Mouse (Mus musculus) limb, embryonic 13.5 days (tissue): Measurements from ENCODE around the gene Upp2. TPM values are rescaled to one million over a fixed set of nuclear protein-coding genes. Genes with fewer than 3 reads are reported as not detected.

Experiments
- ATAC-seq: fragments of 200-750 bp; cut with Nextera tagmentation; 2 replicates; pipeline ENCODE4 v1.8.0; 2017; ENCODE audit warnings: low read depth, moderate number of reproducible peaks, moderate TSS enrichment; ENCODE audit not compliant: low FRiP score
- H3K27ac ChIP-seq: fragments of 300-500 bp; sonication (generic); 2 replicates; pipeline ENCODE4 v1.5.1; 2015; ENCODE audit warnings: inconsistent platforms, mild to moderate bottlenecking, moderate library complexity
- H3K27me3 ChIP-seq: fragments of 300-500 bp; sonication (generic); 2 replicates; pipeline ENCODE4 v1.6.1; 2015; ENCODE audit warnings: mild to moderate bottlenecking, inconsistent platforms
- H3K36me3 ChIP-seq: fragments of 300-500 bp; sonication (generic); 2 replicates; pipeline ENCODE4 v1.6.1; 2015; ENCODE audit warnings: inconsistent platforms, mild to moderate bottlenecking, moderate library complexity
- H3K4me1 ChIP-seq: fragments of 300-500 bp; sonication (generic); 2 replicates; pipeline ENCODE4 v1.6.1; 2015; ENCODE audit warnings: inconsistent platforms
- H3K4me2 ChIP-seq: fragments of 300-500 bp; sonication (generic); replicated peaks from 2 replicates; pipeline ENCODE4 v1.6.1; 2015; ENCODE audit warnings: inconsistent platforms, mild to moderate bottlenecking, moderate library complexity
- H3K4me3 ChIP-seq: fragments of 300-500 bp; sonication (generic); 2 replicates; pipeline ENCODE4 v1.5.1; 2015; ENCODE audit warnings: moderate library complexity, mild to moderate bottlenecking, inconsistent platforms
- H3K9ac ChIP-seq: fragments of 300-500 bp; sonication (generic); 2 replicates; pipeline ENCODE4 v1.6.1; 2015; ENCODE audit warnings: mild to moderate bottlenecking, inconsistent platforms
- H3K9me3 ChIP-seq: fragments of 300-500 bp; sonication (generic); 2 replicates; pipeline ENCODE4 v1.6.1; 2016; ENCODE audit warnings: inconsistent platforms
- WGBS: fragments of 180-500 bp; shearing (Covaris S2); methylation state at CpG from one replicate; pipeline ENCODE4 v1.1.7; 2015; 5-methylcytosine and 5-hydroxymethylcytosine counted together
- polyA plus RNA-seq: library from polyadenylated mRNA; unstranded; fragments of >200 nt; fragmentation: Nextera tagmentation; extraction: Ambion mirVana; gene quantifications from 2 replicates; pipeline ENCODE4 v1.2.1, GENCODE M21; 2015

Upp2 gene
- polyA plus RNA-seq, 1 experiment from 2014 or later: 9.5 TPM

DNA sequence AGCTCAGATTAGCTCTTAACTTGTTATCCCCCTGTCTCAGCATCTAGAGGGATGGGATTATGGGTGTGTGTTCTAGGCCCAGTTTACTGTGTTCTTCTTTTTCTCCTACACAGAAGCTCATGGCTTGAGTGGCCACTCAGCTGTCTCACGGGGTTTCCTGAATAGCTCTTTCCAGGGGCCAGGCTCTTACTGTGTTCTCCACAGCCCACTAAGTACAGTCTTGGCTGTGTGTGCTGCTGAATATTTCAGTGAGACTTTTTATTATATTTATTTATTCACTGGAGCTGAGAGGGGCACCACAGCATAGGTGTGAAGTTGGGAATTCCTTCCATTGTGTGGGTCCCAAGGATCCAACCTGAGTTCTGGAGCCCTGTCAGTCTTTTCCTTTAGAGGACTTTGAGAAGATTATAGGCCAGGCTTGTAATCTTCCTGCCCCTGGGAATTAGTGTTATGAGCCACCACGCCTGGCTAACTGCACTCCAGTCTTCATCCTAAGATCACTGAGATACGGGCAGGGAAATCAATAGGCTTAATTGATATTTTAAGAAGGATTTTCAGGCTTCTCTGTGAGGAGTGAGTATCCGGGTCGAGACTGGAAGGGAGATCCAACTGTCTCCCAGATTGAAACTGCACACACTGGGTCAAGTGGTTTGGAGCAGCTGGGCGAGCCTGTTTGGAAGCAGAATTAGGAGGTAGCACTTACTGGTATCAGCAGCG lies 96.5 kb downstream of the Upp2 start:
- WGBS: 82% methylated on average over 7 of the region's 7 CpGs
- ATAC-seq: no peak
- H3K36me3 ChIP-seq: no peaks in the 10 kb centered on the region
- H3K27me3 ChIP-seq: no peaks in the 10 kb centered on the region
- no peak overlapping the region for H3K4me2 ChIP-seq
- peaks cover 13% of the 10 kb centered on the region for H3K4me1 ChIP-seq
- H3K9ac ChIP-seq: no peak overlapping the region
- H3K9me3 ChIP-seq: no peaks in the 10 kb centered on the region
- H3K4me3 ChIP-seq: no peak overlapping the region
- no peak overlapping the region for H3K27ac ChIP-seq

DNA sequence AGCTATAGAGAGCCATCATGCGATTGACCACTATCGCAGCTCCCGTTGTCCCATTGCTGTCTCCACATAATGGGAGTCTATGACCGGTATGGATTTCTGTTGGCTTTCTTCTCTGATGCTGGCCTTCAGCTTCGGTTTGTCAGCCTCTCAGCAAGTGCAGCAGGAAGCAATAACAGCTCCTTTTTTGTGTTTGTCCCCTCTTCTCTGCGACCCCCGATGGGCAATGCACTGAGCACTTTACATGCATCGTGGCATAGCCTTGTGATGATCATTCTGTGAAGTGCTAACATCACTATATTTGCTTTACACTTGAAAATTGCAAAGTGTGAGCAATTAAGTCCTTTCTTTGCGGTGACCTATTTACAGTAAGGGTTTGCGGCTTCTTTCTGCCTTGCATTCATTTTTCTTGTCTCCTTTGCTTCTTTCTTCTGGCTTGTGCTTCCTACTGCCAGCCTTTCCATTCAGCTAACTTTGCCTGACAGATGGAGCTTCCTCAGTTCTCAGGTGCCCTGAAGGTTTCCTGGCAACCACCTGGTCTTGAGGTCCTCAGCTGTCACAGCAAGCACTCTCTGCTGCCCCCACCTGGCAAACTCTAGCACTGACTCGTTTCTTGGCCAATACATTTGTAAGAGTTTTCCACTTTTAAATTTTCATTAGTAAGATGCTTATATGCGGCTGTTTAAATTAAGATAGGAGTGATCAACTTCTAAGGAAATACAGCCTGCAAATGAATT lies 98.2 kb downstream of the Upp2 start:
- no peak overlapping the region for H3K4me3 ChIP-seq
- H3K27me3 ChIP-seq: no peaks in the 10 kb centered on the region
- 81% methylated on average over 12 of the region's 12 CpGs for WGBS
- no peaks in the 10 kb centered on the region for H3K36me3 ChIP-seq
- no peak overlapping the region for H3K4me2 ChIP-seq
- no peaks in the 10 kb centered on the region for H3K9me3 ChIP-seq
- H3K27ac ChIP-seq: no peak overlapping the region
- peaks cover 8% of the 10 kb centered on the region for H3K4me1 ChIP-seq
- no peak for ATAC-seq
- H3K9ac ChIP-seq: no peak overlapping the region

DNA sequence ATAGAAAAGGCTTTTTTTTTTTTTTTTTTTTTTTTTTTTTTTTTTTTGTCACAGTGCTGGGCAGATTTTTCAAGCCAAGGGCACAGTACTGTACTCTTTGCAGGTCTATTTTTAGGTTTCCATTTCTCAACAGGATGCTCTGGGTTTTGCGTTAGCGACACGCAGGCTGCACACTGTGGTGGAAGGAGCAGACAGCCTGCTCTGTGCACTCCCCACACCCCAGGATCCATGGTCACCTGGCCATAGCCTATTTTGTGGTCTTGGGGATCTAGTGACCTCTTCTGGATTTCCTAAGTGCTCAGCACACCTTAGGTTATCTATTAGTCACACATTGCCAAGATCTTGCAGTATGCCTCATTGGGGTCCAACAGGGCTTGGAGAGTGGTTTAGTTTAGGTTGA lies 100.2 kb downstream of the Upp2 start:
- no peak for ATAC-seq
- no peaks in the 10 kb centered on the region for H3K27me3 ChIP-seq
- H3K9me3 ChIP-seq: peaks cover 6% of the 10 kb centered on the region
- no peak overlapping the region for H3K4me3 ChIP-seq
- no peaks in the 10 kb centered on the region for H3K36me3 ChIP-seq
- no peaks in the 10 kb centered on the region for H3K4me1 ChIP-seq
- H3K9ac ChIP-seq: no peak overlapping the region
- H3K27ac ChIP-seq: no peak overlapping the region
- H3K4me2 ChIP-seq: no peak overlapping the region
- 77% methylated on average over 3 of the region's 3 CpGs for WGBS

DNA sequence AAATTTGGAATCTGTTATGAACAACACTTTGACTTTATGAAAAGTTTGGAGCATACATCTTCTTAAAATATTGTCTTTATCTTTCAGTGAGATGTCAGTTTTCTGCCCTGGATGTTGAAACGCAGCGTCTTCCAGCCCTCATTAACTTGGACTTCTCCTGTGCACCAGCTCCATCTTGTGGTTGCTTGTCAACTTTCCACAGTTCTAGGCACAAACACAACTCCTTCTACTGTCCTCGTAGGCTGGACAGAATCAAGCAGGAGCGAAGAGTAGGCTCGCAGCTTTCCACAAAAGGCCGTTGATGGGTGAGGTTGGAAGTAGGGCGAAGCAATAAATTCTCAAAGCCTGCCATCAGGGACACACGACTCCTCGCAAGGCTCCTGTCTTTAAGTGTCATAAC lies 100.9 kb downstream of the Upp2 start:
- H3K27me3 ChIP-seq: no peaks in the 10 kb centered on the region
- no peak overlapping the region for H3K9ac ChIP-seq
- H3K4me1 ChIP-seq: no peaks in the 10 kb centered on the region
- WGBS: 48% methylated on average over 9 of the region's 9 CpGs
- no peak overlapping the region for H3K4me3 ChIP-seq
- no peaks in the 10 kb centered on the region for H3K36me3 ChIP-seq
- H3K9me3 ChIP-seq: peaks cover 6% of the 10 kb centered on the region
- H3K27ac ChIP-seq: no peak overlapping the region
- H3K4me2 ChIP-seq: no peak overlapping the region
- ATAC-seq: no peak

DNA sequence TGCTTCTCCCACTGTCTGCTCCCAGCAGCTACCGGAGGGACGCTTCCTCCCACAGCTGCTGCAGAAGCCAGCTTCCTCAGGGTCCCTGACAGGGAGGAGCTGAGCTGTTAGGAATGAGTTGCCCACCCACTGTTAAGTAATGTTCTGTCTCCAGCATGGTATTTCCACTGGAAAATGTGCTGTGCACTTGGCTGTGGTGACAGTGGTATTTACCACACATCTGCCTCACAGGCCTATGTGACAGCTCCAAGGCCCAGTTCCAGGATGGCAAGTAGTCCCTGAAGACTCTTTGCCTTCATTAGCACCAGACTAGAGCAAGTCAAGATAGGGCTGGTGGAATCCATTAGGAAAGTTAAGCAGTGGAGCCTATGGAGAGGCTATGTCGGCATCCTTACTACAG lies 102.0 kb downstream of the Upp2 start:
- Histone ChIP-seq H3K27me3 (no peaks in the 10 kb centered on the region), H3K9me3 (peaks cover 15% of the 10 kb centered on the region), H3K4me1 (no peaks in the 10 kb centered on the region), H3K27ac (no peak overlapping the region), H3K36me3 (no peaks in the 10 kb centered on the region), H3K9ac (no peak overlapping the region), H3K4me3 (no peak overlapping the region), H3K4me2 (no peak overlapping the region)
- WGBS: 88% methylated on average over 3 of the region's 3 CpGs
- ATAC-seq: no peak

DNA sequence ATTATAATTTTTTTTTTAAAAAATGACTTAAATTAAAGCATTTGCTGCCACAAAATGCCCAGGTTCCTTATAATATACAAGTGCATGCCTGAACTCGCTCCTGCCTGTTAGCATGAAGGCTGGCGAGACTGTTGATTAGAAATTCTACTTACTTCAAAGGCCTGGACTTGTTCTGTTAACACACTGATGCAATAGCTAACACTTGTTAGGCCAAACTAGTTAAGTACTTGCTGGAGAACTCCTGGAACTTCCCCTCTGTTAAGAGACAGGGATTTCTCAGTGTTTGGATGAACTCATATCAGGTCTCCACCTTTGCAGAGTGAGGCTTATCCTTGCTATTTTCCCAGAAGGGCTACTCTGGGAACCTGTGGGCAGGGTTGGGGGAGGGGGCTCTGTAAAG lies 105.4 kb downstream of the Upp2 start:
- H3K9me3 ChIP-seq: peaks cover 15% of the 10 kb centered on the region
- H3K27ac ChIP-seq: no peak overlapping the region
- H3K4me1 ChIP-seq: no peaks in the 10 kb centered on the region
- no peaks in the 10 kb centered on the region for H3K36me3 ChIP-seq
- H3K4me3 ChIP-seq: no peak overlapping the region
- WGBS: 82% methylated on average over 2 of the region's 2 CpGs
- no peak overlapping the region for H3K9ac ChIP-seq
- H3K27me3 ChIP-seq: no peaks in the 10 kb centered on the region
- H3K4me2 ChIP-seq: no peak overlapping the region
- no peak for ATAC-seq

GRCm38 (mm10) chr2:58679968-58680367 lies 112.9 kb downstream of the Upp2 start:
- no peak overlapping the region for H3K9ac ChIP-seq
- H3K4me3 ChIP-seq: no peak overlapping the region
- WGBS: 76% methylated on average over 12 of the region's 12 CpGs
- H3K36me3 ChIP-seq: no peaks in the 10 kb centered on the region
- no peak overlapping the region for H3K27ac ChIP-seq
- H3K27me3 ChIP-seq: no peaks in the 10 kb centered on the region
- H3K4me2 ChIP-seq: no peak overlapping the region
- no peaks in the 10 kb centered on the region for H3K9me3 ChIP-seq
- ATAC-seq: no peak
- no peaks in the 10 kb centered on the region for H3K4me1 ChIP-seq

DNA sequence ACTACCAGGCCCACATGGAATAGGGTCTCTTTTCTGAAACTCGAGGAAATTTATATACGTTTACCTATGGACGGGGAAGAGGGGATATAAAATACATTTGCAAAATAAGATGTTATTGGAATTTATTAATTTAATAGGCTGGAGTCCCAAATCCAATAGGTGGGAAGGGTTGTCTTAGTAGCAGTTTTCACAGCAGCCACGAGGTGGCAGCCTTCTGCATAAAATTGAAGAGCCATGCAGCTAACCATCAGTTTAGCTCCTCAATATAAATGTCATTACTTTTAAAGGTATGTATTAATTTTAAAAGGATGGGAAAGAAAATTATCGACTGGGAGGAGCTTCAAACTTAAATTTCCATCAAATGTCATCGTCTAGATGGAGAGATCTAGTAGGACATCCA lies 113.7 kb downstream of the Upp2 start:
- no peak for ATAC-seq
- H3K4me1 ChIP-seq: no peaks in the 10 kb centered on the region
- no peak overlapping the region for H3K9ac ChIP-seq
- no peak overlapping the region for H3K4me2 ChIP-seq
- 34% methylated on average over 6 of the region's 6 CpGs for WGBS
- no peaks in the 10 kb centered on the region for H3K9me3 ChIP-seq
- no peaks in the 10 kb centered on the region for H3K27me3 ChIP-seq
- H3K4me3 ChIP-seq: no peak overlapping the region
- H3K36me3 ChIP-seq: no peaks in the 10 kb centered on the region
- no peak overlapping the region for H3K27ac ChIP-seq

GRCm38 (mm10) chr2:58681394-58681793 lies 114.3 kb downstream of the Upp2 start:
- ATAC-seq: no peak
- Histone ChIP-seq H3K4me1 (no peaks in the 10 kb centered on the region), H3K36me3 (no peaks in the 10 kb centered on the region), H3K4me3 (no peak overlapping the region), H3K9me3 (no peaks in the 10 kb centered on the region), H3K27me3 (no peaks in the 10 kb centered on the region), H3K4me2 (no peak overlapping the region), H3K9ac (no peak overlapping the region), H3K27ac (no peak overlapping the region)
- WGBS: 57% methylated on average over 3 of the region's 3 CpGs

GRCm38 (mm10) chr2:58697501-58697900 lies 130.4 kb downstream of the Upp2 start:
- ATAC-seq: no peak
- Histone ChIP-seq H3K27me3 (no peaks in the 10 kb centered on the region), H3K27ac (no peak overlapping the region), H3K9ac (no peak overlapping the region), H3K4me1 (peaks cover 9% of the 10 kb centered on the region), H3K36me3 (no peaks in the 10 kb centered on the region), H3K4me3 (no peak overlapping the region), H3K4me2 (no peak overlapping the region), H3K9me3 (no peaks in the 10 kb centered on the region)
- WGBS: 74% methylated on average over 8 of the region's 8 CpGs

GRCm38 (mm10) chr2:58699931-58700330 lies 132.8 kb downstream of the Upp2 start:
- no peaks in the 10 kb centered on the region for H3K27me3 ChIP-seq

GRCm38 (mm10) chr2:58700354-58700753 lies 133.3 kb downstream of the Upp2 start:
- Histone ChIP-seq H3K9me3 (no peaks in the 10 kb centered on the region), H3K4me1 (peaks cover 14% of the 10 kb centered on the region), H3K36me3 (no peaks in the 10 kb centered on the region), H3K27ac (no peak overlapping the region), H3K4me3 (no peak overlapping the region), H3K9ac (no peak overlapping the region), H3K4me2 (no peak overlapping the region), H3K27me3 (no peaks in the 10 kb centered on the region)
- WGBS: 65% methylated on average over 7 of the region's 7 CpGs
- no peak for ATAC-seq

More at GRCm38 (mm10) chr2:58699931-58700330, 132.8 kb downstream of the Upp2 start:
- Histone ChIP-seq H3K4me2 (no peak overlapping the region), H3K9ac (no peak overlapping the region), H3K4me1 (peaks cover 14% of the 10 kb centered on the region), H3K4me3 (no peak overlapping the region), H3K36me3 (no peaks in the 10 kb centered on the region), H3K9me3 (no peaks in the 10 kb centered on the region), H3K27ac (no peak overlapping the region)
- peak; percentile 32; the same call in 1 of the 2 replicates for ATAC-seq
- 29% methylated on average over 5 of the region's 5 CpGs for WGBS
